Mouse (Mus musculus) stomach, embryonic 15.5 days (tissue): ENCODE results near the gene Bbx. TPM values are rescaled to one million over a fixed set of nuclear protein-coding genes. Genes with fewer than 3 reads are reported as not detected.
A peak's percentile ranks its signal among the peaks of the same experiment; 100 is the strongest.

Source experiments
- ATAC-seq: fragments of 200-750 bp; cut with Nextera tagmentation; 2 replicates; pipeline ENCODE4 v1.8.0; 2017; ENCODE audit warnings: low read depth, moderate number of reproducible peaks, moderate TSS enrichment; ENCODE audit not compliant: insufficient read depth, low FRiP score
- H3K27ac ChIP-seq: fragments of 300-500 bp; sonication (generic); 2 replicates; pipeline ENCODE4 v1.5.1; 2015; ENCODE audit warnings: mild to moderate bottlenecking, inconsistent platforms
- H3K27me3 ChIP-seq: fragments of 300-500 bp; sonication (generic); replicated peaks from 2 replicates; pipeline ENCODE4 v1.6.1; 2015; ENCODE audit warnings: inconsistent platforms
- H3K36me3 ChIP-seq: fragments of 300-500 bp; sonication (generic); 2 replicates; pipeline ENCODE4 v1.6.1; 2015; ENCODE audit warnings: inconsistent platforms
- H3K4me1 ChIP-seq: fragments of 300-500 bp; sonication (generic); 2 replicates; pipeline ENCODE4 v1.6.1; 2015; ENCODE audit warnings: inconsistent platforms
- H3K4me2 ChIP-seq: fragments of 300-500 bp; sonication (generic); 2 replicates; pipeline ENCODE4 v1.6.1; 2015; ENCODE audit warnings: mild to moderate bottlenecking, inconsistent platforms
- H3K4me3 ChIP-seq: fragments of 300-500 bp; sonication (generic); replicated peaks from 2 replicates; pipeline ENCODE4 v1.5.1; 2015; ENCODE audit warnings: inconsistent platforms
- H3K9ac ChIP-seq: fragments of 300-500 bp; sonication (generic); 2 replicates; pipeline ENCODE4 v1.6.1; 2015; ENCODE audit warnings: inconsistent platforms
- H3K9me3 ChIP-seq: fragments of 300-500 bp; sonication (generic); 2 replicates; pipeline ENCODE4 v1.6.1; 2016; ENCODE audit warnings: inconsistent platforms
- WGBS: fragments of 180-500 bp; shearing (Covaris S2); methylation state at CpG from one replicate; pipeline ENCODE4 v1.1.7; 2015; 5-methylcytosine and 5-hydroxymethylcytosine counted together
- polyA plus RNA-seq: library from polyadenylated mRNA; unstranded; fragments of >200 nt; fragmentation: Nextera tagmentation; extraction: Ambion mirVana; gene quantifications from 2 replicates; pipeline ENCODE4 v1.2.1, GENCODE M21; 2015

Gene Bbx
- polyA plus RNA-seq, 1 experiment from 2014 or later: 41.8 TPM

DNA sequence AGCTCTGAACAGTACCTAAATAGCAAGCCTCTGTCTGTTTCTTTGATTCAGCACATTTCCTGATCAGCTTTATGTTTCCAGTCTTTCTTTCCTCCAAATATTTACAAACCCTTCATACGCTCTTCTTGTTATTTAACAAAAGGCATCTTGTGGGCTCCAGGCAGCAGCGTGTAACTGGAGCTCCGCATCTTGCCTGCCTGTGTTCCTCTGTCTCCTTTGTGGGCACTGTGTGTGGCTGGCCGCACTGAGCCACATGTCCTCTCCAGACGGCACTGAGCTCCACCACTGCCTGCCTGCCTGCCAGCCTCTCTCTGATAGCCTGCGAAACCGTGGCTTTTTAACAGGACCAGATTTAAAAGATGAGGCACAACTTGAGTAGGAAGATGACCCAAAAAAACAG lies 259.4 kb downstream of the Bbx start:
- no peaks in the 10 kb centered on the region for H3K9me3 ChIP-seq
- WGBS: 49% methylated on average over 7 of the region's 7 CpGs
- H3K4me3 ChIP-seq: no peak overlapping the region
- no peak overlapping the region for H3K27ac ChIP-seq
- H3K36me3 ChIP-seq: no peaks in the 10 kb centered on the region
- no peak for ATAC-seq
- no peak overlapping the region for H3K9ac ChIP-seq
- no peaks in the 10 kb centered on the region for H3K27me3 ChIP-seq
- no peaks in the 10 kb centered on the region for H3K4me1 ChIP-seq
- H3K4me2 ChIP-seq: no peak overlapping the region

- ATAC-seq: no peak
- no peaks in the 10 kb centered on the region for H3K27me3 ChIP-seq
- H3K9ac ChIP-seq: no peak overlapping the region
- H3K27ac ChIP-seq: no peak overlapping the region
- no peaks in the 10 kb centered on the region for H3K9me3 ChIP-seq
- no peaks in the 10 kb centered on the region for H3K4me1 ChIP-seq
- H3K4me2 ChIP-seq: no peak overlapping the region
- no peaks in the 10 kb centered on the region for H3K36me3 ChIP-seq
- no peak overlapping the region for H3K4me3 ChIP-seq
- WGBS: 94% methylated on average over 5 of the region's 5 CpGs
Observed at GRCm38 (mm10) chr16:50170812-50171211, 261.4 kb downstream of the Bbx start.

- Histone ChIP-seq H3K4me2 (no peak overlapping the region), H3K4me3 (no peak overlapping the region), H3K27ac (no peak overlapping the region), H3K36me3 (no peaks in the 10 kb centered on the region), H3K9ac (no peak overlapping the region), H3K27me3 (no peaks in the 10 kb centered on the region), H3K4me1 (0 out of 2 replicates have a peak, but pooled peaks cover 4% of the 10 kb centered on the region), H3K9me3 (no peaks in the 10 kb centered on the region)
- 78% methylated on average over 10 of the region's 10 CpGs for WGBS
- no peak for ATAC-seq
Observed at GRCm38 (mm10) chr16:50167983-50168299, 264.2 kb downstream of the Bbx start.

GRCm38 (mm10) chr16:50167231-50167982 lies 264.8 kb downstream of the Bbx start:
- no peaks in the 10 kb centered on the region for H3K9me3 ChIP-seq
- H3K27me3 ChIP-seq: no peaks in the 10 kb centered on the region
- H3K4me2 ChIP-seq: no peak overlapping the region
- no peak overlapping the region for H3K27ac ChIP-seq
- no peak for ATAC-seq
- H3K9ac ChIP-seq: no peak overlapping the region
- WGBS: 79% methylated on average over 16 of the region's 16 CpGs
- no peaks in the 10 kb centered on the region for H3K36me3 ChIP-seq
- H3K4me3 ChIP-seq: no peak overlapping the region
- H3K4me1 ChIP-seq: 0 out of 2 replicates have a peak, but pooled peaks cover 4% of the 10 kb centered on the region

DNA sequence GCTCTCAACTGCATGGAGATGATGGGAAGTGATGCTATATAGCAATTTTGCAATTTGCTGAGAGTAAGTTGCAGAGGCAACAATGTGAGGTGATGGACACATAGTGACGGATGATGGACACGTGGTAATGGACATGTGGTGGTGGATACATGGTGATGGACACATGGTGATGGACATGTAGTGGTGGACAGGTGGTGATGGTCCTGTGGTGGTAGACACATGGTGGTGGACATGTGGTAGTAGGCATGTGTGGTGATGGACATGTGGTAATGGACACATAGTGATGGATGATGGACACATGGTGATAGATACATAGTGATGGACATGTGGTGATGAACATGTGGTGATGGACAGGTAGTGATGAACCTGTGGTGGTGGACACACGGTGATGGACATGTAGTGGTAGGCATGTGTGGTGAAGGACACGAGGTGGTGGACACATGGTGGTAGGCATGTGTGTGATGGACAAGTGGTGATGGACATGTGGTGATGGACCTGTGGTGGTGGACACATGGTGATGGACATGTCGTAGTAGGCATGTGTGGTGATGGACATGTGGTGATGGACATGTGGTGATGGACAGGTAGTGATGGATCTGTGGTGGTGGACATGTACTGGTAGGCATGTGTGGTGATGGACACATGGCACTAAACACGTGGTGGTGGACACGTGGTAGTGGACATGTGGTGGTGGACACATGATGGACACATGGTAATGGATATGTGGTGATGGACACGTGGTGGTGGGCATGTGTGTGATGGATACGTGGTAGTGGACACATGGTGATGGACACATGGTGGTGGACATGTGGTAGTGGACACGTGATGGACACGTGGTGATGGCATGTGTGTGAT lies 271.5 kb downstream of the Bbx start:
- H3K4me3 ChIP-seq: no peak overlapping the region
- no peak overlapping the region for H3K4me2 ChIP-seq
- no peak overlapping the region for H3K27ac ChIP-seq
- no peaks in the 10 kb centered on the region for H3K27me3 ChIP-seq
- peak; percentile 35; the same call in 1 of the 2 replicates for ATAC-seq
- H3K9ac ChIP-seq: no peak overlapping the region
- H3K4me1 ChIP-seq: 0 out of 2 replicates have a peak, but pooled peaks cover 4% of the 10 kb centered on the region
- no peaks in the 10 kb centered on the region for H3K36me3 ChIP-seq
- 90% methylated on average over 11 of the region's 11 CpGs for WGBS
- H3K9me3 ChIP-seq: no peaks in the 10 kb centered on the region

DNA sequence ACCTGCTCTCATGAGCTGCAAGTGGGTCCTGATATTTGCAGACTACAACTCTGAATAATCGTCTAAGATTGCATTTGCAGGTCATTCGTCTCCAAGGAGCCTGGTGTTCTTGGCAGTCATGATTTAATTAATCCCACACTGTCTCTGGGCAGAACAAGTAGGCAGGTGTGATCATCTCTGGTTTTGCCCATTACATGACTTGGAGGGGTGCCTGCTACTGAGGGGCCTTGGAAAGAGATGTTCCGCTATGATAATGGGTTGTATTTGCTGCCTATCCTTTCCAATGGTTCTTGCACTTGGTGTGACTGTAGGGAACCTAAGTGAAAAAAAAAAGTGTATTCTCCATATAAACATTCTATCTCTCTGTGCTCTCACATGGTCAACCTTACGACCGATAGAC lies 273.6 kb downstream of the Bbx start:
- WGBS: 84% methylated on average over 5 of the region's 5 CpGs

DNA sequence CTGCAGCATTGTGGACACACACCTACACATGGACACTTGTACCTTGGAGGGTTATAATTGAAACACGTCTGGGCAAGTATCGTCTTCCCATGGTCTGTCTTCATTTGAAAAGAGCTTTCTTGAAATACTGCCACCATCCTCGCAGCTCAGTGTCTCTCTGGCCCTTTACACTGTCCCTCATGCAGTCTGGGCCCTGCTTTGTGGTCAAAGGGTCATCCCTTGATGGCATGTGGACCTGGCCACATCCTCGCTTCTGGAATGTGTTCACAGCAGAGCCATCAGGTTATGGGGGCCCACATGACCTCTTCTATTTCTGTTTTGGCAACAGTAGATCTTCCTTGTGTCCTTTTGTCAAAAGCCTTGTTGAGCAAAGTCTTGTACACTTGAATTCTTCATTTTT lies 282.6 kb downstream of the Bbx start:
- Histone ChIP-seq H3K4me1 (no peaks in the 10 kb centered on the region), H3K9me3 (no peaks in the 10 kb centered on the region), H3K27me3 (no peaks in the 10 kb centered on the region), H3K27ac (no peak overlapping the region), H3K36me3 (no peaks in the 10 kb centered on the region), H3K9ac (no peak overlapping the region), H3K4me3 (no peak overlapping the region), H3K4me2 (no peak overlapping the region)
- WGBS: 85% methylated on average over 4 of the region's 4 CpGs
- no peak for ATAC-seq

More for the DNA sequence above, 273.6 kb downstream of the Bbx start:
- no peak for ATAC-seq
- Histone ChIP-seq H3K27me3 (no peaks in the 10 kb centered on the region), H3K9me3 (no peaks in the 10 kb centered on the region), H3K9ac (no peak overlapping the region), H3K36me3 (no peaks in the 10 kb centered on the region), H3K4me2 (no peak overlapping the region), H3K4me1 (no peaks in the 10 kb centered on the region), H3K27ac (no peak overlapping the region), H3K4me3 (no peak overlapping the region)

DNA sequence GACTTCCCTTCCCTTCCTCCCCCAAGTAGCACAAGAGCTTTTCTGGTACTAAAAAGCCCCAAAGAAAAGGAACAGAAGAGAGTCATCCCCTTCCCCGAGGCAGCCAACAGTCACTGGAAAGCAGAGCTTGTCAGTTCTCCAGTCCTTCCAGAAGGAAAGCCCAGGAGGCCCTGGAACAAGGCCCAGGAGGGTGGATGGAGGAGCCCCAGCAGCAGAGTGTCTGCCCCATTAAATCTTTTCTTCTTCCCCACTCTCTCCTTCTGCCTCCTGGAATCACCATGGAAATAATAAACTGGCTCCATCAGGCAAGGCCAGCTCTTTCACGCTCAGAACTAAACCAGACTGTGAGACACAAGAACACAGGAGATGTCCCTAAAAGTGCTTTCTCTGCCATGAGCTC lies 284.3 kb downstream of the Bbx start:
- Histone ChIP-seq H3K4me1 (no peaks in the 10 kb centered on the region), H3K9ac (no peak overlapping the region), H3K27ac (no peak overlapping the region), H3K36me3 (no peaks in the 10 kb centered on the region), H3K4me2 (no peak overlapping the region), H3K4me3 (no peak overlapping the region), H3K9me3 (no peaks in the 10 kb centered on the region), H3K27me3 (no peaks in the 10 kb centered on the region)
- no peak for ATAC-seq
- 64% methylated on average over 2 of the region's 2 CpGs for WGBS

Other genes starting within 250 kb of the Bbx start
- not detected in 2 replicates for gene Ccdc54, start 158.8 kb upstream of the Bbx start, polyA plus RNA-seq